Mouse (Mus musculus) heart, adult 2 months (tissue): Measurements from ENCODE around the gene Ppa1.

Source experiments
- CTCF ChIP-seq: fragments of 200-600 bp; IDR thresholded peaks from 2 replicates; pipeline ENCODE4 v1.8.1; 2022; ENCODE audit warnings: antibody characterized with exemption, mild to moderate bottlenecking, moderate library complexity
- EP300 ChIP-seq: fragments of 200-500 bp; IDR thresholded peaks from 2 replicates; pipeline ENCODE4 v1.6.1; 2011; ENCODE audit warnings: low read depth, low read length, control low read depth; ENCODE audit not compliant: insufficient read depth
- POLR2A ChIP-seq: fragments of 200-500 bp; IDR thresholded peaks from 2 replicates; pipeline ENCODE4 v1.6.1; 2011; ENCODE audit warnings: mild to moderate bottlenecking, low read depth, low read length, control low read depth; ENCODE audit not compliant: insufficient read depth

- TF ChIP-seq CTCF (no peak), POLR2A (no peak), EP300 (no peak)
Measured at GRCm38 (mm10) chr10:61648737-61649645, 639 bp downstream of the Ppa1 start.
